Mouse (Mus musculus) heart, adult 2 months (tissue): ENCODE data around the gene Arid5b. TPM values are rescaled to one million over a fixed set of nuclear protein-coding genes. Genes with fewer than 3 reads are reported as not detected.
A peak's percentile ranks its signal among the peaks of the same experiment; 100 is the strongest.

ENCODE experiments used
- DNase-seq, 2 experiments: peaks; one replicate each; pipeline ENCODE4 v3.0.0; 2021
- H3K27ac ChIP-seq: fragments of 200-600 bp; 2 replicates; pipeline ENCODE4 v1.8.1; 2022
- H3K27me3 ChIP-seq: fragments of 200-500 bp; 2 replicates; pipeline ENCODE4 v1.6.1; 2012; ENCODE audit warnings: mild to moderate bottlenecking, low read length, inconsistent platforms, mixed read lengths; ENCODE audit not compliant: control insufficient read depth, insufficient read depth
- H3K36me3 ChIP-seq: fragments of 200-500 bp; 2 replicates; pipeline ENCODE4 v1.6.1; 2012; ENCODE audit warnings: low read length, inconsistent platforms; ENCODE audit not compliant: control insufficient read depth, insufficient read depth
- H3K4me1 ChIP-seq: fragments of 200-500 bp; 2 replicates; pipeline ENCODE4 v1.6.1; 2011; ENCODE audit warnings: low read length; ENCODE audit not compliant: control insufficient read depth, insufficient read depth
- H3K4me3 ChIP-seq: fragments of 200-600 bp; 2 replicates; pipeline ENCODE4 v1.8.1; 2022
- H3K79me2 ChIP-seq: fragments of 200-500 bp; replicated peaks from 2 replicates; pipeline ENCODE4 v1.6.1; 2012; ENCODE audit warnings: mild to moderate bottlenecking, inconsistent platforms, low read length, moderate library complexity, mixed read lengths; ENCODE audit not compliant: control insufficient read depth, insufficient read depth
- H3K9ac ChIP-seq: fragments of 200-500 bp; 2 replicates; pipeline ENCODE4 v1.6.1; 2012; ENCODE audit warnings: low read depth, mild to moderate bottlenecking, control low read depth, inconsistent platforms, low read length, mixed read lengths
- CTCF ChIP-seq: fragments of 200-600 bp; IDR thresholded peaks from 2 replicates; pipeline ENCODE4 v1.8.1; 2022; ENCODE audit warnings: antibody characterized with exemption, mild to moderate bottlenecking, moderate library complexity
- EP300 ChIP-seq: fragments of 200-500 bp; IDR thresholded peaks from 2 replicates; pipeline ENCODE4 v1.6.1; 2011; ENCODE audit warnings: low read depth, low read length, control low read depth; ENCODE audit not compliant: insufficient read depth
- POLR2A ChIP-seq: fragments of 200-500 bp; IDR thresholded peaks from 2 replicates; pipeline ENCODE4 v1.6.1; 2011; ENCODE audit warnings: mild to moderate bottlenecking, low read depth, low read length, control low read depth; ENCODE audit not compliant: insufficient read depth
- WGBS: fragments of 180-500 bp; shearing (Covaris S2); methylation state at CpG from one replicate; pipeline ENCODE4 v1.1.7; 2018; 5-methylcytosine and 5-hydroxymethylcytosine counted together
- intact Hi-C: fragments of 180-260 bp; cut with DNase I; formaldehyde crosslinking; loops from one replicate; pipeline ENCODE4 v1.15.1; 2025
- polyA plus RNA-seq: library from polyadenylated mRNA; depleted of rRNA; stranded (reverse); fragments of >200 nt; gene quantifications from 2 replicates; pipeline ENCODE4 v1.2.3, GENCODE M21; 2012
- total RNA-seq, 2 experiments: library from RNA; stranded (reverse); gene quantifications; 2 replicates each; pipeline ENCODE4 v1.2.3; 2021

Arid5b gene
- total and polyA plus RNA-seq, 3 experiments: 6.3 to 22.5 (median 21.1) TPM

- H3K9ac ChIP-seq: no peak overlapping the region
- no peaks in the 10 kb centered on the region for H3K79me2 ChIP-seq
- DNase-seq: no peak
- peak; percentile 36 for TF ChIP-seq CTCF
- TF ChIP-seq EP300: no peak
- H3K36me3 ChIP-seq: no peaks in the 10 kb centered on the region
- H3K27ac ChIP-seq: no peak overlapping the region
- H3K27me3 ChIP-seq: no peaks in the 10 kb centered on the region
- H3K4me3 ChIP-seq: no peak overlapping the region
- intact Hi-C loops: no loop called here
- no peaks in the 10 kb centered on the region for H3K4me1 ChIP-seq
- WGBS: 92% methylated on average over 8 of the region's 8 CpGs
Measured at GRCm38 (mm10) chr10:68052307-68052706, 226.2 kb downstream of the Arid5b start.

GRCm38 (mm10) chr10:68051316-68051933, 227.1 kb downstream of the Arid5b start:
- H3K4me1 ChIP-seq: no peaks in the 10 kb centered on the region
- TF ChIP-seq POLR2A: no peak
- TF ChIP-seq CTCF: no peak
- no peak for TF ChIP-seq EP300
- H3K27ac ChIP-seq: no peak overlapping the region
- H3K9ac ChIP-seq: no peak overlapping the region
- no peak for DNase-seq
- intact Hi-C loops: no loop called here
- H3K79me2 ChIP-seq: no peaks in the 10 kb centered on the region
- 93% methylated on average over 14 of the region's 14 CpGs for WGBS
- no peaks in the 10 kb centered on the region for H3K27me3 ChIP-seq
- no peak overlapping the region for H3K4me3 ChIP-seq
- no peaks in the 10 kb centered on the region for H3K36me3 ChIP-seq

- 90% methylated on average over 13 of the region's 13 CpGs for WGBS
- Histone ChIP-seq H3K27me3 (no peaks in the 10 kb centered on the region), H3K9ac (no peak overlapping the region), H3K27ac (no peak overlapping the region), H3K79me2 (no peaks in the 10 kb centered on the region), H3K36me3 (no peaks in the 10 kb centered on the region), H3K4me1 (no peaks in the 10 kb centered on the region), H3K4me3 (no peak overlapping the region)
- no peak for DNase-seq
- TF ChIP-seq EP300: no peak
- no peak for TF ChIP-seq POLR2A
- TF ChIP-seq CTCF: peak; percentile 41
- intact Hi-C loops: no loop called here
Measured at GRCm38 (mm10) chr10:68050882-68051281, 227.7 kb downstream of the Arid5b start.

GRCm38 (mm10) chr10:68048641-68049305, 229.8 kb downstream of the Arid5b start:
- H3K79me2 ChIP-seq: no peaks in the 10 kb centered on the region
- H3K4me1 ChIP-seq: no peaks in the 10 kb centered on the region
- H3K9ac ChIP-seq: no peak overlapping the region
- H3K27ac ChIP-seq: no peak overlapping the region
- 61% methylated on average over 8 of the region's 8 CpGs for WGBS
- DNase-seq: no peak
- H3K4me3 ChIP-seq: no peak overlapping the region
- H3K36me3 ChIP-seq: no peaks in the 10 kb centered on the region
- TF ChIP-seq EP300: no peak
- TF ChIP-seq POLR2A: no peak
- TF ChIP-seq CTCF: no peak
- H3K27me3 ChIP-seq: no peaks in the 10 kb centered on the region
- intact Hi-C loops: no loop called here

GRCm38 (mm10) chr10:68044864-68045263, 233.7 kb downstream of the Arid5b start:
- Histone ChIP-seq H3K4me1 (no peaks in the 10 kb centered on the region), H3K79me2 (no peaks in the 10 kb centered on the region), H3K27ac (no peak overlapping the region), H3K36me3 (no peaks in the 10 kb centered on the region), H3K9ac (no peak overlapping the region), H3K4me3 (no peak overlapping the region), H3K27me3 (no peaks in the 10 kb centered on the region)
- WGBS: 96% methylated on average over 8 of the region's 8 CpGs
- no peak for DNase-seq
- intact Hi-C loops: no loop called here
- TF ChIP-seq POLR2A: no peak
- no peak for TF ChIP-seq CTCF
- no peak for TF ChIP-seq EP300

GRCm38 (mm10) chr10:68043973-68044372, 234.6 kb downstream of the Arid5b start:
- TF ChIP-seq EP300 (no peak), CTCF (no peak), POLR2A (no peak)
- intact Hi-C loops: no loop called here
- H3K9ac ChIP-seq: no peak overlapping the region
- H3K36me3 ChIP-seq: no peaks in the 10 kb centered on the region
- no peaks in the 10 kb centered on the region for H3K27me3 ChIP-seq
- H3K27ac ChIP-seq: no peak overlapping the region
- no peak overlapping the region for H3K4me3 ChIP-seq
- H3K4me1 ChIP-seq: no peaks in the 10 kb centered on the region
- no peaks in the 10 kb centered on the region for H3K79me2 ChIP-seq
- 70% methylated on average over 6 of the region's 6 CpGs for WGBS
- no peak for DNase-seq
